Mouse (Mus musculus) embryonic facial prominence, embryonic 11.5 days (tissue): ENCODE results near the gene Drg2. TPM values are rescaled to one million over a fixed set of nuclear protein-coding genes. Genes with fewer than 3 reads are reported as not detected.

Experiments
- ATAC-seq: fragments of 200-750 bp; cut with Nextera tagmentation; replicated peaks from 2 replicates; pipeline ENCODE4 v1.8.0; 2017; ENCODE audit warnings: low read depth; ENCODE audit not compliant: insufficient number of reproducible peaks, low FRiP score, low TSS enrichment
- DNase-seq: peaks from one replicate; pipeline ENCODE4 v3.0.0-alpha.2; 2015; ENCODE audit warnings: low spot score
- H3K27ac ChIP-seq: fragments of 300-500 bp; sonication (generic); replicated peaks from 2 replicates; pipeline ENCODE4 v1.5.1; 2014; ENCODE audit warnings: mild to moderate bottlenecking, low read depth, low read length, control low read depth
- H3K27me3 ChIP-seq: fragments of 300-500 bp; sonication (generic); 2 replicates; pipeline ENCODE4 v1.6.1; 2014; ENCODE audit warnings: mild to moderate bottlenecking, low read length, moderate library complexity, mixed read lengths; ENCODE audit not compliant: control insufficient read depth, insufficient read depth
- H3K36me3 ChIP-seq: fragments of 300-500 bp; sonication (generic); replicated peaks from 2 replicates; pipeline ENCODE4 v1.6.1; 2014; ENCODE audit warnings: low read depth, mild to moderate bottlenecking, low read length, moderate library complexity, mixed read lengths; ENCODE audit not compliant: control insufficient read depth, insufficient read depth
- H3K4me1 ChIP-seq: fragments of 300-500 bp; sonication (generic); 2 replicates; pipeline ENCODE4 v1.6.1; 2014; ENCODE audit warnings: low read length, mixed read lengths; ENCODE audit not compliant: control insufficient read depth, insufficient read depth
- H3K4me2 ChIP-seq: fragments of 300-500 bp; sonication (generic); 2 replicates; pipeline ENCODE4 v1.6.1; 2014; ENCODE audit warnings: low read depth, mild to moderate bottlenecking, control low read depth, low read length, moderate library complexity
- H3K4me3 ChIP-seq: fragments of 300-500 bp; sonication (generic); 2 replicates; pipeline ENCODE4 v1.5.1; 2014; ENCODE audit warnings: low read depth, low read length, control low read depth
- H3K9ac ChIP-seq: fragments of 300-500 bp; sonication (generic); replicated peaks from 2 replicates; pipeline ENCODE4 v1.6.1; 2014; ENCODE audit warnings: mild to moderate bottlenecking, control low read depth, low read length
- H3K9me3 ChIP-seq: fragments of 300-500 bp; sonication (generic); replicated peaks from 2 replicates; pipeline ENCODE4 v1.6.1; 2016; ENCODE audit warnings: mild to moderate bottlenecking, low read length, inconsistent platforms, mixed read lengths; ENCODE audit not compliant: control insufficient read depth
- WGBS: fragments of 180-500 bp; shearing (Covaris S2); extraction: QIAGEN DNeasy Blood & Tissue Kit; methylation state at CpG from one replicate; pipeline ENCODE4 v1.1.7; 2014; 5-methylcytosine and 5-hydroxymethylcytosine counted together
- polyA plus RNA-seq: library from polyadenylated mRNA; unstranded; fragments of >200 nt; fragmentation: Nextera tagmentation; extraction: Ambion mirVana; gene quantifications from 2 replicates; pipeline ENCODE4 v1.2.1, GENCODE M21; 2014

Gene Drg2
- polyA plus RNA-seq, 1 experiment from 2014 or later = 124 TPM

GRCm38 (mm10) chr11:60418473-60418803 lies 36.0 kb upstream of the Drg2 start:
- Histone ChIP-seq H3K9ac (peak overlapping the region; percentile 94), H3K4me2 (peak overlapping the region; percentile 93), H3K36me3 (no peaks in the 10 kb centered on the region), H3K4me3 (peak overlapping the region; percentile 89), H3K27me3 (no peaks in the 10 kb centered on the region), H3K9me3 (no peaks in the 10 kb centered on the region), H3K4me1 (peaks cover 4% of the 10 kb centered on the region), H3K27ac (no peak overlapping the region)
- 16% methylated on average over 6 of the region's 6 CpGs for WGBS
- peak; percentile 2 for DNase-seq
- no peak for ATAC-seq

GRCm38 (mm10) chr11:60422046-60422668 lies 32.2 kb upstream of the Drg2 start:
- no peak overlapping the region for H3K4me3 ChIP-seq
- H3K27me3 ChIP-seq = no peaks in the 10 kb centered on the region
- no peaks in the 10 kb centered on the region for H3K36me3 ChIP-seq
- H3K9me3 ChIP-seq = no peaks in the 10 kb centered on the region
- 68% methylated on average over 5 of the region's 6 CpGs for WGBS
- H3K4me2 ChIP-seq = no peak overlapping the region
- no peak overlapping the region for H3K9ac ChIP-seq
- no peak for ATAC-seq
- no peak overlapping the region for H3K27ac ChIP-seq
- no peak for DNase-seq
- H3K4me1 ChIP-seq = peaks cover 4% of the 10 kb centered on the region

- Histone ChIP-seq H3K9ac (no peak overlapping the region), H3K4me2 (no peak overlapping the region), H3K27me3 (no peaks in the 10 kb centered on the region), H3K9me3 (no peaks in the 10 kb centered on the region), H3K27ac (no peak overlapping the region), H3K36me3 (no peaks in the 10 kb centered on the region), H3K4me3 (no peak overlapping the region), H3K4me1 (peaks cover 4% of the 10 kb centered on the region)
- 55% methylated on average over 1 of the region's 1 CpGs for WGBS
- DNase-seq = no peak
- no peak for ATAC-seq
Observed at GRCm38 (mm10) chr11:60423006-60423405, 31.4 kb upstream of the Drg2 start.

- H3K9me3 ChIP-seq = no peaks in the 10 kb centered on the region
- no peak overlapping the region for H3K27ac ChIP-seq
- H3K4me2 ChIP-seq = no peak overlapping the region
- DNase-seq = no peak
- no peaks in the 10 kb centered on the region for H3K36me3 ChIP-seq
- no peaks in the 10 kb centered on the region for H3K27me3 ChIP-seq
- ATAC-seq = no peak
- no peak overlapping the region for H3K4me3 ChIP-seq
- no peak overlapping the region for H3K9ac ChIP-seq
- 83% methylated on average over 1 of the region's 1 CpGs for WGBS
- H3K4me1 ChIP-seq = no peaks in the 10 kb centered on the region
Observed at GRCm38 (mm10) chr11:60426417-60426816, 28.0 kb upstream of the Drg2 start.

- no peak for DNase-seq
- H3K4me3 ChIP-seq = no peak overlapping the region
- no peaks in the 10 kb centered on the region for H3K4me1 ChIP-seq
- no peak for ATAC-seq
- WGBS = 92% methylated on average over 3 of the region's 3 CpGs
- no peaks in the 10 kb centered on the region for H3K9me3 ChIP-seq
- no peak overlapping the region for H3K27ac ChIP-seq
- no peak overlapping the region for H3K9ac ChIP-seq
- H3K36me3 ChIP-seq = no peaks in the 10 kb centered on the region
- no peak overlapping the region for H3K4me2 ChIP-seq
- H3K27me3 ChIP-seq = no peaks in the 10 kb centered on the region
Observed at GRCm38 (mm10) chr11:60427628-60428027, 26.8 kb upstream of the Drg2 start.

GRCm38 (mm10) chr11:60433501-60433900 lies 20.9 kb upstream of the Drg2 start:
- Histone ChIP-seq H3K27me3 (no peaks in the 10 kb centered on the region), H3K4me1 (no peaks in the 10 kb centered on the region), H3K9me3 (no peaks in the 10 kb centered on the region), H3K36me3 (no peaks in the 10 kb centered on the region; the same call in 1 of the 2 replicates), H3K27ac (no peak overlapping the region), H3K4me3 (no peak overlapping the region), H3K9ac (no peak overlapping the region), H3K4me2 (no peak overlapping the region)
- DNase-seq = no peak
- ATAC-seq = no peak

- H3K27ac ChIP-seq = no peak overlapping the region
- WGBS = 100% methylated on average over 1 of the region's 1 CpGs
- H3K4me3 ChIP-seq = no peak overlapping the region
- H3K9ac ChIP-seq = no peak overlapping the region
- H3K4me2 ChIP-seq = no peak overlapping the region
- no peaks in the 10 kb centered on the region for H3K4me1 ChIP-seq
- H3K9me3 ChIP-seq = no peaks in the 10 kb centered on the region
- ATAC-seq = no peak
- no peaks in the 10 kb centered on the region for H3K27me3 ChIP-seq
- no peaks in the 10 kb centered on the region; the same call in 1 of the 2 replicates for H3K36me3 ChIP-seq
- DNase-seq = no peak
Observed at GRCm38 (mm10) chr11:60435133-60435532, 19.3 kb upstream of the Drg2 start.

GRCm38 (mm10) chr11:60436618-60437017 lies 17.8 kb upstream of the Drg2 start:
- H3K9me3 ChIP-seq = no peaks in the 10 kb centered on the region
- WGBS = 87% methylated on average over 3 of the region's 3 CpGs
- ATAC-seq (no peak), DNase-seq (no peak)
- no peaks in the 10 kb centered on the region for H3K4me1 ChIP-seq
- H3K36me3 ChIP-seq = no peaks in the 10 kb centered on the region; the same call in 1 of the 2 replicates
- no peak overlapping the region for H3K27ac ChIP-seq
- H3K4me3 ChIP-seq = no peak overlapping the region
- H3K4me2 ChIP-seq = no peak overlapping the region
- no peak overlapping the region for H3K9ac ChIP-seq
- H3K27me3 ChIP-seq = no peaks in the 10 kb centered on the region
